Mouse (Mus musculus) fibroblast of lung, adult 2 months (primary cell): Measurements from ENCODE around the gene Efhb.

ENCODE experiments used
- DNase-seq: peaks from one replicate; pipeline ENCODE4 v3.0.0-alpha.2; 2011; ENCODE audit warnings: low read depth

Efhb gene

GRCm38 (mm10) chr17:53462603-53463495, at the start of gene Efhb:
Gene Efhb, minus strand, starts transcription at chr17:53463321.
- peak; percentile 46 for DNase-seq

DNA sequence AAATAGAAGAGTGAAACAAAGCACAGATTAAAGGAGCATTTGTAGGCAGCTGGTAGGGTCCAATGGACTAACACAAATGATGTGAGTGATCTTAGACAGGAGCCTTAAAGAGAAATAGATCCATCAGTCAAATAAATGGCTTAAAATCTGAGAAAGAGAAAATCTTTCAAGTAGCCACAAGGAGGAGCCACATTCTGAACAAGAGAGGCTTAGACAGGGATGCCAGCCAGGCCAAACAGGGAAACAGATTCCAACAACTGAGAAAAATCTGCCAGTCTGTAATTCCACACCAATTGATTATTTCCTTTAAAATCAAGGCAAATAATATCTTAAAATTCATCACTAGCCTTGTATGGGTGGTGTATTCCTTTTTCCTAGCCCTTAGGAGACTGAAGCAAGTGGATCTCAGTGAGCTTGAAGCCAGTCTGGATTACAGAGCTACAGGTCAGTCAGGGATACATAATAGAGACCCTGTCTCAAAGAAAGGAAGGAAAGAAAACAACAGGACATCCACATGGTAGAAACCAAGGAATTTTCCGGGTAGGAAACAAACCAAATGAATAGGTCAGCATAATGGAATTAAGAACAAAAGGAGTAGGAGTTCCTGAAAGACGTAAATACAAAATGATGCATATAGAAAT, 49.3 kb upstream of the Efhb start:
- DNase-seq: no peak

DNA sequence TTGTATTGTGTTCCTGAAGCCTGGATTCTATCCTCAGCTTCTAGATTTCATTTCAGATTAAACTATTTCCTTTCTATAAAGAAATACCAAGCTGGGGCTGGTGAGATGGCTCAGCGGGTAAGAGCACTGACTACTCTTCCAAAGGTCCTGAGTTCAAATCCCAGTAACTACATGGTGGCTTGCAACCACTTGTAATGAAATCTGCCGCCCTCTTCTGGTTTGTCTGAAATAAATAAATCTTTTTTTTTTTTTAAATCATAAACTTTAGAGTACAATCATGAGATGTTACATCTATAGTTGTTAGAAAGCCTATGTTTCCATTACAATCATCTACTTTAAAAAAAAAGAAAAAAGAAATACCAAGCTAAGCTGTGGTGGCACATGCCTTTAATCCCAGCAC, 39.8 kb upstream of the Efhb start:
- no peak for DNase-seq

DNA sequence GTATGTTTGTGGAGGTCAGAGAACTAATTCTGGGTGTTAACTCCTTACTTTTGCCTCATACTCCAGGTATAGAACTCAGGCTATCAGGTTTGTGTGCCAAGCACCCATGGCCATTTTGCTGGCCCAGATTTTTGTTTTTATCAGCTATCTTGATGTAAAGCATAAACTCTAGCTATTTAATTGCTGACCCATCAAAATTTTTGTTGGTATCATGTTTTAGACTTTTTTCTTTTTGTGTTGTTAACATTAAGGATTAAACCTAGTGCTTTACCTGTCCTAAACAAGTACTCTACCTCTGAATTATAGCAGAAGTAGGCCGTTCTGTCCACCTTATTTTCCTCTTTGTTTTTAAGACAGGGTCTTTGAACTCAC, 25.9 kb upstream of the Efhb start:
- DNase-seq: no peak

- DNase-seq: no peak
Observed at GRCm38 (mm10) chr17:53488291-53489006, 25.3 kb upstream of the Efhb start.

GRCm38 (mm10) chr17:53480433-53480832, 17.3 kb upstream of the Efhb start:
- no peak for DNase-seq

DNA sequence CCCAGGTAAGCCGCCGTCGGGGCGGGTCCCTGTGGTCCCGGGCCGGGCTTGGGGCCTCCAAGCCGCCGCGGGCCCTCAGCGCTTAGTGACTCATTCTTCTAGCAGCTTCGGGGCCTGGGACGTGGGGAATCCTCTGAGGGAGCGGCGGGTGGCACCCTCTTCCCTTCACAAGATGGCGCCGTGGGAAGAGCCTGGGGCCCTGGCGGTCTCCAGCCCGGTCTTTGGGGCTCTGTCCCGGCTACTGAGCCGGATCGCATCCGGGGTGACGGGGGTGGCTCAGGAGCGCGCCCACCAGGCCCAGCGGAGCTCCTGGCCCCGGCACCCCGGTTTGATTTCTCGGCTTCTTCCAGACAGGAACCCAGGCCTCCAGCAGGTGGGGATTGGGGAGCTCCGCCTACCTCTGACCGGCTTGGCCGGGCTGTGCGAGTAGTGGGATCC, 16.5 kb upstream of the Efhb start:
- no peak for DNase-seq

DNA sequence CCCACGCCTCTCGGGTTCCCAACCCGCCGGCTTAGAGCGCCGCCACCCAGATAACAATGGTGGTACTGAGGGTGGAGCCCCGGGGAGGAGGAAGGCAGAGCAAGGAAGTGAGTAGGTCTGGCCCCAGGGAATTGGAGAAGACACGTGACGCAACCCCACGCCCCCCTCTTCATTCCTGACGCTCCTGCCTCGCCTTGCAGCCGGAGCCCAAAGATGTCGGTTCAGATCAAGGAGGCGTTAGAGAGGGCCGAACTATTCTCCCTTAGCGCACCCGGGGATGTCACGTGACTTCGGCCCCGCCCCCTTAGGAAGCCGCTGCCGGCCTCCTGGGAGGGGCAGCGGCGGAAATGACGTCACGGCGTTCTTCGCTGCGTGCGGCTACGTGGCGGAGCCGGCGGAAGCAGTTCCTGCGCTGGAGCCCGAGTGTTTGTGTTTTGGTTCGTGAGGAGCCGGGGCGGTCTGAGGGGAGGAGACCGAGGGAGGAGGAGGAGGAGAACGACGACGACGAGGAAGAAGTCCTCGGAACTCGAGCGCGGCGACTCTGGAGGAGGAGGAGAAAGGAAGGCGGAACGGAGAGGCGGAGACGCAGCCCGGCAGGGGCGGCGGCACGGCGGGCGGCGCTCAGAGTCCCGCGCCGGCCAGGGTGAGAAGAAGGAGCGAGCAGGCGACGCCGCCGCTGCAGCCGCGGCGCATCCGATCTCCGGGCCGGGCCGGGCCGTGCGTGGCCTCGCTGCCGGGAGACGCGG, 15.9 kb upstream of the Efhb start, which contains the start of gene Rab5a:
Gene Rab5a, plus strand, starts transcription at position 377 of the 746 bp plus-strand sequence.
- DNase-seq: peak; percentile 97

DNA sequence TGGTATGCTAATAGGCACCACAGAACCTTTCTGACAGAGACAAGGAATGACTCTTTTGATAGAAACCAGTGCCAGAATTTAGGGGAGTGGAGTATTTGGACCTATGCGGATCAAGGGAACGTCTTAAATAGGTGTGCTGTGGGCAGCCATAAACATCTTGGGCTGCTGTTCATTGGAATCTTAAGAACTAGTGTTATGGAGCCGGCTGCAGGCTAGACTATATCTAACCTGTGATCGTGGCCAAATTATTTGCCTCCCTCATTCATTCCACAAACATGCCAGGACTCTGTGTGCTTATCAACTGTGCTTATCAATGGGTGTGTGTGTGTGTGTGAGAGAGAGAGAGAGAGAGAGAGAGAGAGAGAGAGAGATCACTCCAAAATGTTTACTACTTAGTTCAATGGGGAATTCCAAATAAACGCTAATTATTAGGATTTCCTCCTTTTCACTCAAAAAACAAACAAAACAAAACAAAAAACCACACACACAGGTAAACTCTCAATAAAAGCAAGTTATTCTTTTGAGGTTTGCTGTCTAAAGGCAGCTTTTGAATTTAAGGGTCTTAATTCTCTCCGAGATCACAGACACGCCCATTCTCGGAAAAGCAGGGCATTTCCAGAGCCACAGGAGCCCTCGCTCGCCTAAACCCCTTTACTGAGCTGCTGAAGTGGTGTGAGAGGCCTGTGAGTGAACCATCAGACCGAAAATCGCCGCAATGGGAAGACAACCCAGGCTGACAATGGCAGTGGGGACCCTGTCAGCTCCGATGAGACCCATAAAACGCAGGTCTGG, 15.1 kb upstream of the Efhb start:
- DNase-seq: no peak

DNA sequence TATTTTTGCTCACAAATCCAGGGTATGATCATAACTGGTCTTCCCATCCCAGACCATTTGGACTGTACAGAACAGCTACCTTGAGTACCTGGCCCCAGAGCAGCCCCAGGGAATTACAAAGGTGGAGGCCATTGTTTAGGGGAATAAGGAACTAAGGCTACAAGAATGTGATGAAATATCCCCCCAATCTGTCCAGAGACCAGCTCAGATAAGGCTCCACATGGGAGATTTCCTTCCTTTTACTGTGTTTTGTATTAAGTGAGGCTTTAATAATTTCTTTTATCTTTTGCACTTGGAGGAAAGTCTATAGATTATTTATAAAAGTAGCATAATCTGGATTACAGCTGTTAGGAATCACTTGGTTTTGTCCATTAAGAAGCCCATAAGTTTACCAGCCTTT, 5.6 kb upstream of the Efhb start:
- DNase-seq: no peak

GRCm38 (mm10) chr17:53465569-53465968, 2.4 kb upstream of the Efhb start:
- DNase-seq: no peak

DNA sequence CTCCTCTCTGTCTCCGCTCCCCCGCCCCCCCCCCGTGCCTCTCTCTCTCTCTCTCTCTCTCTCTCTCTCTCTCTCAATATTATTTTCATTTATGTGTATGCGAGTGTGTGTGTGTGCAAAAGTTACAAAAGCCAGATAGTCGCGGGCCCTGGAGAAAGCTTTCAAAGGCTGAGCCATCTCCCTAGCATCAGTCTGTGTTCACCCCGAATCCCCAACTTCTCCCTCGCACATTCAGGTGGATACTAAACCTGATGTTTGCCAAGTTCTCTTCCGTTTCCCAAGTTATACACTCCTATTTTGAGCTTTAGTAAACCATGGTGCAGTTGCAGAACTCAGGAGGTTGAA, 347 bp upstream of the Efhb start:
- DNase-seq: no peak

DNA sequence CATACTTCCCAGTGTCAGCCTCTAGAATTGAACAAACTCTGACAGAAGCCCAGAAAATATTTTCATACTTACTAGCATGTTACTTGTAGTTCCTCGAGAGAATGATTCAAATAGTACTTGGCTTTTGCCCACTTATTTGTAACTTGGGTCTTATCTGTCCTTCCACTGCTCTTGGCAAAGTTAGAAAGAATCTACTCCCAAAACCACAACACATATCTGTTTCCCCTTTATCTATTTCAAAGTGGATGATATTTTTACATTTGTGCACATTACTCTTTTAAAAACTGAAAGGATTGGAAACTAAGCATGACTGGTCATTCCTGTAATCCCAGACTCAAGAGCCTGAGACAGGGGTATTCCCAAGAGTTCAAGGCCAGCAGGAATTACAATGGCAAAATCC, 6.4 kb downstream of the Efhb start:
- DNase-seq: no peak

DNA sequence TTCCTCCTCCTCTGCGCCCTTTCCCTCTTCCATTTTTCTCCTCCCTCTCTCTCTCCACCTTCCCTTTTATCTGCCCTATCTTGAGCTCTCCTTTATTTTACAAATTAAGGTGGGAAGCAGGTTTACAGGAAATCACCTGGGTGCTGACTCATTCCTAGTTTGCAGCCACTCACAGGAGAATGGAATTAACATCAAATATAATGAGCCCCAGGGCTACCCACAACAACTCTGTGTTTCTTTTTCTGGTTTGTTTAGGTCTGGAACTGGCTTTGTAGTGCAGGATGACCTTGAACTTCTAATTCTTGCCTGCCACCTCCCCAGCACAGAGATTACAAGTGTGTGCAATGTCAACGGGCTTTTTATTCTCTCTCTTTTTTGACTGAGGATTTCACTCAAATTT, 7.0 kb downstream of the Efhb start:
- DNase-seq: no peak

DNA sequence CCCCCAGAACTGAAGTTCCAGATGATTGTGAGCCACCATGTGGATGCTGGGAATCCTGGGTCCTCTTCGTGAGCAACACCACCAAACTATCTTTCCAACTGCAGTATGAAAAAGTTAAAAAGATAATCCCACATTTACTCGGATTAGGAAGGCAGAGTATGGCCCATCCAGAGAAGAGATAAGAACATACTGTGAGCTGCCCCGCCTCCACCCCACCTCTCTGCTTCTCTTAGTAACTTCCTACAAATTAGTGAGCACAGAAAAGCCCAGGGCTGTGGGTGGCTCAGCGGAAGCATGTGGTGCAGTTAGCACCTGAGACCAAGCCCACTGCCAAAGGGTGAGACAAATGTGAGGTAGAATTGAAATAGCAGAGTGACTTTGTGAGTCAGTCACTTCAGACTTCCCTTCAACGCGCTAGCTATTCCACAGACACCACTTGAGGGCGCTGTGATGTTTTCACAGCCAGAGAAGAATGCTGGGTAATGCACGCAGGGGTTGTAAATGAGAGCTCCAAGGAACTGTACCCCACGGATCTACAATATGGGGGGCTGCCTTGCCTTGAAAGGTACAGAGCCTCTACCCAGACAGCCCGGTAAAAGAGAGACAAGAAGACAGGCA, 60.3 kb downstream of the Efhb start:
- no peak for DNase-seq

DNA sequence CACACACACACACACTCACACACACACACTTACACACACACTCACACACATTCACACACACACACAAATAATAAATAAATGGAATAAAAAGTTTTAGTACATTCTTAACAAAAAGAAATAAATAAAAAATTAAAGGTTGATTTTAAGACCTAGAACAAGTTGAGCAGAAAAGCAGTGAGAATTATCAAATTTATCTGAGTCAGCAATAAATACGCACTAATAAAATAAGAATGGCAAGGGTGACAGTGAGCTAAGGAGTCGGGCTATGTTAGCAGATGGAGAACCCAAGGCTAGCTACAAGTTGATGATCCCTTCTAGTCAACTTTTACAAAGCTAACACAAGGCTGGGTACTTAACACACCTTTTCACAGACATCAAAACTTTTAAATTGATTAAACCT, 69.9 kb downstream of the Efhb start:
- no peak for DNase-seq

DNA sequence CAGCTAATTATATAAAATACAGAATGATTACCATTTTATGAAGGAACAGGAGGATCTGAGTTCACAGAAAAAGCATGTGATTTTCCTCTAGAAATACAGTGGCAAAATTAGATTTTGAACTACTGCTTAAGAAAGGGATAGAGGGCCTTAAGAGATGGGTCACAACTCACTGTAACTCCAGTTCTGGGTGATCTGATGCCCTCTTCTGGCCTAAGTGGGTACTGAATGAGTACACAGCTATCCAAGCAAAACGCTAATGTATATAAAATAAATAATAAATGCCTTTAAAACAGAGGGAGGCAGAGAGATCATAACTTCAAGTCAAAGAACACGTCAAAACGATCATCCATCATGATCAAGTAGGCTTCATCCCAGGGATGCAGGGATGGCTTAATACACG, 73.6 kb downstream of the Efhb start:
- no peak for DNase-seq

- DNase-seq: no peak
Observed at GRCm38 (mm10) chr17:53387581-53388473, 75.3 kb downstream of the Efhb start.

DNA sequence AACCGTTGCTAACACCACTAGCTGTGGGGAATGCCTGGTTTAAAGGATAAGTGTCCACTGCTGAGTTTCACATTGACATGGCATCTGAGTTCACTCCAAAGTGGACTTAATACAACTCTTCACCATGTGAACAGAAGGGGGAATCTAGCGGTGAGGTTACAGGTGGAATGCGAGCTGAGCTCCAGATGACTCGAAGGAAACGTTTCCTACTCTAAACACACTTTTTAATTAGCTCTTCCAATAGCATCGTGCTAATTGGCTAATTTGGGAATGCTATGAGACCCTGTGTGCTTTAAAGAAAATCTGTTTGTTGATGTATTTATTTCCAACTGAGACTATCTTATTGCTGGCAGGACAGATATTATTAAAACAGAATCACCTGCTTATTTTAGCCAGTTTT, 76.3 kb downstream of the Efhb start:
- no peak for DNase-seq

DNA sequence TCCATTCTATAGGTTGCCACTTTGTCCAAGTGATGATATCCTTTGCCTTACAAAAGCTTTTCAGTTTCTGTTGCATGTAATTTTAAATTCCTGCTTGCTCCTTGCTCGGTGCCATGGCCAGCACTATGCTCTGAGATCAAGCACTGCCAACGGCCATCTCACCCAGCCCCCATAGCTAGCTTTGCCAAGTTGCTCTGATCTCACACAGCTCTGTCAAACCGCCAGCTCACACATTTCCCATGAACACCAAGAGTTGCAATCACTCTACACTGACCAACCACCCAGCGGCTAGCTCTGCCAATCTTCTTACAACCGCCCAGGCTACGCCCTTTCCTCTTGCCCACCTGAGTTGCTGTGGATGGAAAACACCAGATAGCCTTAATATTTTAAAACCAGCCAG, 99.0 kb downstream of the Efhb start:
- no peak for DNase-seq
